Mouse (Mus musculus): Measurements from ENCODE around the gene Ap3s2.

Gene Ap3s2

GRCm38 (mm10) chr7:79920344-79920983 lies at the start of gene Ap3s2:
Gene Ap3s2, minus strand, starts transcription at chr7:79920649.
- DNase-seq (ENCODE audit: low spot score) = peak; percentile 78

GRCm38 (mm10) chr7:79968326-79968725 lies 47.9 kb upstream of the Ap3s2 start:
- no peak for DNase-seq (ENCODE audit: low spot score)

GRCm38 (mm10) chr7:79961600-79961999 lies 41.2 kb upstream of the Ap3s2 start:
- DNase-seq (ENCODE audit: low spot score) = no peak

GRCm38 (mm10) chr7:79956131-79956530 lies 35.7 kb upstream of the Ap3s2 start:
- no peak for DNase-seq (ENCODE audit: low spot score)

GRCm38 (mm10) chr7:79954890-79955289 lies 34.4 kb upstream of the Ap3s2 start:
- no peak for DNase-seq (ENCODE audit: low spot score)

- no peak for DNase-seq (ENCODE audit: low spot score)
Observed at GRCm38 (mm10) chr7:79951038-79951437, 30.6 kb upstream of the Ap3s2 start.

- DNase-seq (ENCODE audit: low spot score) = no peak
Observed at GRCm38 (mm10) chr7:79950236-79950635, 29.8 kb upstream of the Ap3s2 start.

GRCm38 (mm10) chr7:79935511-79936205 lies 15.2 kb upstream of the Ap3s2 start:
- DNase-seq (ENCODE audit: low spot score) = peak; percentile 34

- DNase-seq (ENCODE audit: low spot score) = peak; percentile 55
Observed at GRCm38 (mm10) chr7:79934862-79935510, 14.5 kb upstream of the Ap3s2 start, which contains the start of gene Arpin. Gene Arpin, minus strand, starts transcription at chr7:79935359.

GRCm38 (mm10) chr7:79934461-79934860 lies 14.0 kb upstream of the Ap3s2 start:
- peak; percentile 19 for DNase-seq (ENCODE audit: low spot score)

GRCm38 (mm10) chr7:79928516-79929052 lies 8.1 kb upstream of the Ap3s2 start:
- DNase-seq (ENCODE audit: low spot score) = no peak

- DNase-seq (ENCODE audit: low spot score) = no peak
Observed at GRCm38 (mm10) chr7:79914556-79914955, 5.9 kb downstream of the Ap3s2 start.

GRCm38 (mm10) chr7:79907356-79907755 lies 13.1 kb downstream of the Ap3s2 start:
- DNase-seq (ENCODE audit: low spot score) = no peak

GRCm38 (mm10) chr7:79906914-79907313 lies 13.5 kb downstream of the Ap3s2 start:
- no peak for DNase-seq (ENCODE audit: low spot score)

GRCm38 (mm10) chr7:79905193-79905592 lies 15.3 kb downstream of the Ap3s2 start:
- no peak for DNase-seq (ENCODE audit: low spot score)

- DNase-seq (ENCODE audit: low spot score) = no peak
Observed at GRCm38 (mm10) chr7:79903160-79903792, 17.2 kb downstream of the Ap3s2 start.

GRCm38 (mm10) chr7:79900753-79901152 lies 19.7 kb downstream of the Ap3s2 start:
- no peak for DNase-seq (ENCODE audit: low spot score)

GRCm38 (mm10) chr7:79895225-79895624 lies 25.2 kb downstream of the Ap3s2 start:
- no peak for DNase-seq (ENCODE audit: low spot score)

- no peak for DNase-seq (ENCODE audit: low spot score)
Observed at GRCm38 (mm10) chr7:79894790-79895189, 25.7 kb downstream of the Ap3s2 start.

- DNase-seq (ENCODE audit: low spot score) = no peak
Observed at GRCm38 (mm10) chr7:79892576-79893428, 27.6 kb downstream of the Ap3s2 start.

- DNase-seq (ENCODE audit: low spot score) = no peak
Observed at GRCm38 (mm10) chr7:79890436-79891221, 29.8 kb downstream of the Ap3s2 start.

Measured in urinary bladder, postnatal 25 days (tissue).